Mouse (Mus musculus): ENCODE results near the gene Rab19.
"Not testable (repeated sequence)": the region's sequence is repeated elsewhere in the genome, so short reads cannot be mapped to it uniquely, and the experiment has no call there.

Gene Rab19

DNA sequence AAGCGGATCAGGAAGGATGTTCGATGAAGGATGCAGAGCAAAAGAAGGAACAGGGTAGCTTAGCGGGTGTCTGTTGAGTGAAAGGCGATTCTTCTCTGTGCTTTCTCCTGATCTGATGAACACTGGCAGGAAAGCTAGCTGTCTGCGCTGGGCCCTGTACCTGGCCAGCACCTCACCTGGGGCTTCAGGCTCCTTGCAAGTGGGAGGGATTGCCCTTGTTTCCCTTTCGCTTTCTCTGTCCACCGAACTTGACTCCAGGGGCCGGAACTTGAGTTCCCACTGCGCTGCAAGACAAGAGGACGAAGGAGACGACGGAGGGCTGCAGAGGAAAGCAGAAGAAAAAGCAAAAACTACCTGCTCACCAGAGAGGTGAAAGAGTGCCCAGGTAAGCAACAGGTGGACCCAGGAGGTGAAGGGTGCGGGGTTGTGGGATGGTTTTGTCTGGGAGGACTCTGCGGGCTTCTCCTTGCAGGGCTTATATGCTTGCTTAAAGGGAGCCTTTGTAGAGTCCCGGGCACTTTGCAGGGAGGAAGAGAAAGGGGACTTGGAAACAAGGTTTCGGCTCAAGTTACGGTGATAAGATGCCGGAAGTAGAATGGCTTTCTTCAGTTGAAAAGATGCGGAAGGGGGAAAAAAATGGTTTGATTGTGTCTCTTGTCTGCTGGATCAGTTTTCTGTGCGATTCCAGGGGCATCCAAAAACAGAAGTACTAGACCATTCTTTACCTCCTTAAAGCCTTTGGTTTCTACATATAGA, at the start of gene Rab19:
Rab19 (plus strand) TSS at position 51 of the 756 bp plus-strand sequence.
- DNase-seq (ENCODE audit: low spot score in 2 of 2) = no peak

DNA sequence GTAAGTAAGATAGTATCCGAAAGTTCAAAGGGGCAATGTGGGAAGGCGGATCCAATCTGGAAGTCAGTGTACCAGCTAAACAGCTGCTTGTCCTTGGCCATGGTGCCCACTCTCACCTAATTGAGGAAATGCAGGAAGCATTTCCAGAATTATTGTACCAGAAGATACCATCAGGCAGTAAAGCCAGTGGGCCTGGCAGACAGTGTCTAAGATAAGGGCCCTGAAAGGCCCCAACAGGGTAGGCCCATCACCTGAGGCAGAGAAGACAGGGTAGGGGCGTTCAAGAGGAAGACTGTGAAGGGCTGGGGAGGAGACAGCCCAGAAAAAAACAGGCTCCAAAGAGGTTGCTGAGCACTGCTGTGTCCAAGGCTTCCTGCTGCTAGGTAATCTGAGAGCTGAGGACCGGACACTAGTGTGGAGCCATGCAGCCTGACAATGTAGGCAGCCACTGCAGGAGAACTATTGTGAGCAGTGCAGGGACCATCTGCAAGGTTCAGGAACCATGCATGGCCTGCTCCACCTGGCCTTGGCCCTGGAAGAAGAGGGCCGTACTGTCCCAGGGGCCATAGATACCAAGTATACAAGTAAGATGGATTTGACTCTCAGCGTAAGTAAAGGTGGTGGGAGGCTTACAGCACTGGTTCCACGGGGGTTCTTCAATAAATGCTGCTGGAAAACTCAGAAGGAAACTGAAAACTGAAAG, 48.8 kb upstream of the Rab19 start:
- no peak for DNase-seq (ENCODE audit: low spot score in 2 of 2)

DNA sequence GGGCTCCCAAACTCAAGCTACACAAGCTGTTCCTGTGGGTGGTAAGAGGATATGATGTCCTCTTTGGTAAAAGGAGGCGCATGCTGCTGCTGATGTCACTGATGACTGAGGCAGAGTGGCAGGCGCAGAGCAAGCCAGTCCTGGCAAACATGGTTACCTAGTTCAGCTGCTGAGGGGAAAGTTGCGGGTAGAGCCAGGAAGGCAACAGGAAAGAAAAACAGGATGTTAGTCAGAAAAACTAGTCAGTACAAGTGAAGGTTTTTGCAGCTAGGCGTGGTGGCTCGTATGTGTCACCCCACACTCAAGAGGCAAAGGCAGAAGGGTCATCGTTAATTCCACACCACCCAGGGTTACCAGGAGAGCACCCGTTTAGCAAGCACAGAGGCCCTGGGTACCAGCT, 46.8 kb upstream of the Rab19 start:
- DNase-seq (ENCODE audit: low spot score in 2 of 2) = no peak

DNA sequence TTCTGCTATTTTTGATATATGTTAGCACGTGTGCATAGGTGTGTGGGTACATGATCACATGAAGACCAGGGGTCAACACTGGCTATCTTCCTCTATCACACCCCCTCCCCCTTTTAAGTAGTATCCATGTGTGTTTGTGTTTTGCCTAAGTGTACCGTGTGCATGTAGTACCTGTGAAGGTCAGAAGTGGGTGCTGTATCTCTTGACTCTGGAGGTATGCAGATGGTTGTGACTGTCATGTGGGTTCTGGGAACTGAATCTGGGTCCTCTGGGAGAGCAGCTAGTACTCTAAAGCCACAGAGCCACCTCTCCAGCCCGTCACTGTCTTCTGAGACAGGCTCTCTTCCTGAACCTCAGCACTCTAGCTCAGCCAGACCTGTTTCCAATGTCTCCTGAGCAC, 46.1 kb upstream of the Rab19 start:
- DNase-seq (ENCODE audit: low spot score in 2 of 2) = no peak

DNA sequence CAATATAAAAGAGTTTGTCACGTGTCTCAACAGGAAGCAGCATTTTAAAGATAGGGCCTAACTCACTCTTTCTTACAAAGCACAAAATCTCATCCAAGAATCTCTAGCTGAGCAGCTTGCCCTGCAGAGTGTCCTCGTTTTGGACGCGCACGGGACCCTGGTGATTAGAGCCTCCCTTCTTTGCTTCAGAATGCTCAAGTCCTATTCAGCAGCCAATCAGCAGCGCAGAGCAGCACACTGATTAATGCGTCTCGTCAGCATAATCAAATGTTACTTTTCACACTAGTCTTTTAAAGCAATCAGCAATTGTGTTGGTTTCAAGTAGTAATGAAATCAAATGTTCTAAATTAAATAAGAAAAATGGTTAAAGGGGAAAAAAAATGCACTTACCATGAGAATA, 42.6 kb upstream of the Rab19 start:
- DNase-seq (ENCODE audit: low spot score in 2 of 2) = no peak

DNA sequence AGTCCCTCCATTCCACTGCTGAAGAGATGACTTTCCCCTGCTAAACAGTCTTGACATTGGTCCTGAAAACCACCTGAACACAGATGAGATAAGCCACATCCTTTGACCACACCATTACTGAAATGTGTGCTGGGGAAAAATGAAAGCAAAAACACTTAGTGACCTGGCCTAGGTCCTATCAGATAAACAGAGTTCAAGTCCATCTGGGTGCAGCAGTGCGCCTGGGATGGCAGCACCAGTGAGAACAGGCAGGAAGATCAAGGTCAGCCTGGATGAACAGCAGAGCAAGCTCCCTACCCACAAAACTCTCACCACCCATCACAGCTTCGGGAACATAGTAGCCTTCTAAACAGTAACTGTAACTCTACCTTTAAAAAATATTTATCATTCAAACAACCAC, 39.2 kb upstream of the Rab19 start:
- DNase-seq (ENCODE audit: low spot score in 2 of 2) = no peak

DNA sequence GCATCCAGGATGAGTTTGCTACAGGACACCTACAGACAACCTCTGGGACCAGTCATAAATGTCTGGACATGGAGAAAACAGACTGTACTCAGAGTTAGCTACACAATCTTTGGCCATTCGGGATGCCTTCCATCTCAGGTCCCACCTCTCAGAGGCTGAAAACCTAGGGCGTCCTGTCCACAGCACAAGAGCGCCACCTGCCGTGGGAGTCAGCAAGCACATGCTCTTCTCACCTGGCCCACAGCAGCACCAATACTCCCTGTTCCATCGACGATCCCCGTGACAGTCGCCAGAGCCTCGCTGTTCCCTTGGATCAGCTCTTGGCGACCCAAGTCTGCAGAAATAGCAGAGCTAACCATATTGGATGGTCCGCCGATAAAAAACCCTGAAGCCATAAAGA, 37.0 kb upstream of the Rab19 start:
- peak; percentile 81 to 85 for DNase-seq (ENCODE audit: low spot score in 2 of 2)

DNA sequence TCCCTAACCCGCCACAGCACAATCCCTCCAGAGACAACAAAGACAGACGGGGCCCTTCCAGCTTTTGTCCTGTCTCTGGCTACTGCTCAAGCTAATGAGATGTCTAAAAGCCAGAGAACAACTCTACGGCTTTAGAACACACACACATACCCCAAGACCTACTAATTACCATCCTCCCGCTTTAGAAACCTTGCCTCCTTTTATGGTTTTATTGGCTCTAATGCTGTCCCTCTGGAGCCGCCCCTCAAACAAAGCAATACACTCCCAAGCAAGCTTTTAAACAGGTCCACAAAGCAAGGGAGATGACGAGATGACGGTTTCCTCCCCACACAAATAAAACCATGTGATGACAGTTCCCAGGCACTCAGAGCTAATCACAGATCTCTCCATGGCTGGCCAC, 35.5 kb upstream of the Rab19 start:
- DNase-seq (ENCODE audit: low spot score in 2 of 2) = no peak

DNA sequence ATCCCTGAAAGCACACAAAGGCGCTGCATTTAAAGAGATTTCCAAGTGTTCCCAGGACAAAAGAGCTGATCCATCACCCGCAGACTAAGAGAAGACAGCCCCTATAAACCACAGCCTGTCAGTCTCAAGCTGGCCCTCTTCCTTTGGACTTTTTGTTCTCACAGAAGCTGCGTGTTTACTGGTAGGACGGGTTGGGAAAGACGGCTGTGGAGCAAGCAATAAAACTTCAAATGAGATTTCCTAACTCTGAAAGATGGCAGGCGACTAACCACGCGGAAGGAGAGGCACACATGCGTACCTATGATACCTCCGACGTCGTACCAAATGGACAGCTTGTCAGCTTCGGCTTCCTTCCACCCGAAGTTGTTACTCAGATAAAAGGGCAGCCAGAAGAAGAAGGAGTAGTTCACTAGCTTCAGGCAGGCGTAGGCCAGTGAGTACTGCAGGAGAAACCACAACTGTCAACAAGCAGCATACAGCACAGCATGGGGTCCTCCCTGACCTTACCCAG, 33.9 kb upstream of the Rab19 start:
- no peak for DNase-seq (ENCODE audit: low spot score in 2 of 2)

DNA sequence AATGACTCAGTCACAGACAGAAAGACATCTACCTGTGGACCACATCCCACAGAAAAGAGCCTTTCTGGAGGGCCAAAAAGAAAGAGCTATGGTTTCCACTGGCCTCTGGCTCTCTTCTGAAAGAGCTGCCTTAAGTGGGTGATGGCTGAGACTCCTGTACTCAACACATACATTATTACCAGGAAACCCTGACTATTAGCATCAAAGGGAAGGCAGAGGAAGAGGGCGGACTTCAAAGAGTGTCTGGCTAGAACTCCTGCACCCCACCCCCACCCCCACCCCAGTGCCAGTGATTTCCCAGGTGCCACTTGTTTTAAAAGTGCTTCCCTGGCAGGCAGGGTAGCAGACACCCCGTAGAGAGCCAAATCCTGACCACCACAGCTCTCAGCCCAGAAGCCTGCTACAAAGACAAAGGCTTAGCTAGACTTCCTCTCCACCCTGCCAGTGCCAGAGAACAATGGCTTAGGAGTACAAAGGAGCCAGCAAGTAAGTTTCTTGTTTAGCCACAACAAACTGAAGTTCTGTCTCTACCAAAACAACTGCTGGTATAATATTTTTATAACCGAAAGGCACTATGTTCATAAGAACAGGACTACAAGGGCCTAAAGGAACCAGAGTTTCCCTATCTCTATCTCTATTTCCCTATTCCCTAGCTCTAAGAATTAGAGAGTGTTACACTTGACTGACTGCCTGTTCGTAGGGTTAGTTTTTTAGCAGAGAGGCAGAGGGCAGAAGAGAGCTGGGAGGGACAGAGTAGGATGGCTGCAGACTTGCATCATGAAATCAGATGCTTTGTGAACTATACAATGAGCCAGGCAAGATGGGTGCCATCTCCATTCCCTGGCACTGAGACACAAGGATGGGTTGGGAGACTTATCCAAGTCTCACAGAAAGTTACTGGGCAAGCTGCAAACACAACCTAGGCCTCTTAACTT, 32.8 kb upstream of the Rab19 start:
- DNase-seq (ENCODE audit: low spot score in 2 of 2) = no peak

DNA sequence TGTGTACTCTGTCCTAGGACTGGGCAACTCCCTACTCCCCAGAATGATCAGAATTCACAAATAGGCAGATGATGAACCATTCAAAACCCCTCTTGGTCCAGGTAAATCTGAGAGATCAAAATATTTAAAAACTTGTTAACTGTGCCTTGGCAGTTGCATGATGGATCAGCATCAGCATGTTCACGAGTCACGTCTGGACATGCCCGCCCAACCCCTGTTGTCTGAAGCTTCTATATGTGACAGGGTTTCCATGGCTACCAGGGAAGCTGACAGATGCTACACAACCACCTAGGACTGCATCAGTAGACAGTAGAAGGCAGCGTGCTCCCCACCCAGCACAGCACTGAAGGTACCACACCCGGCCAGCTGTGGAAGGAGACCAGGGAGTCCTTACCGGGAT, 32.0 kb upstream of the Rab19 start:
- DNase-seq (ENCODE audit: low spot score in 2 of 2) = no peak

DNA sequence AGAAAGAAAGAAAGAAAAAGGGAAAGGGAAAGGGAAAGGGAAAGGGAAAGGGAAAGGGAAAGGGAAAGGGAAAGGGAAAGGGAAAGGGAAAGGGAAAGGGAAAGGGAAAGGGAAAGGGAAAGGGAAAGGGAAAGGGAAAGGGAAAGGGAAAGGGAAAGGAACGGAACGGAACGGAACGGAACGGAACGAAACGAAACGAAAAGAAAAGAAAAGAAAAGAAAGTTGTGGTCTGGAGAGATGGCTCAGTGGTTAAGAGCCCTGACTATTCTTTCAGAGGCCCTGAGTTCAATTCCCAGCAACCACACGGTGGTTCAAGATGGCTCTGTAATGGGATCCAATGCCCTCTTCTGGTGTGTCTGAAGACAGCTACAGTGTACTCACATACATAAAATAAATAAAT, 21.8 kb upstream of the Rab19 start:
- not testable (repeated sequence) for DNase-seq (ENCODE audit: low spot score in 2 of 2)

DNA sequence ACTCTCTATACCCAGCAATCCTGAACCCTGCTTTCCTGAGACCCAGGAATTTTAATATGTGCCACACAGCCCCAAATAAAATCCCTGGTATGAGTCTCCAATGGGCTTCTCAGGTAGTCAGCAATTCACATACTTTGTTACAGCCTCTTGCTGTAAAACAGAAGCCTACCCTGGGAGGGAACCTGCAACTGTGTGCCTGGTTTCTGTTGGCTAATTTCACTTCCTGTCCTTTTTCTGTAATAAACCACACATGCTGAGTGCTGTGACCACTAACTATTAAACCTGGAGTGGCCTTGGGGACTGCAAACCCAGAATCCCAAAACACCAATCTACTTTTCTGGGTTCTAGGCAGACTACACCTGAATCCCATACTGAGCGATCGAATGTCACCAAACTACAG, 18.3 kb upstream of the Rab19 start:
- DNase-seq (ENCODE audit: low spot score in 2 of 2) = no peak

DNA sequence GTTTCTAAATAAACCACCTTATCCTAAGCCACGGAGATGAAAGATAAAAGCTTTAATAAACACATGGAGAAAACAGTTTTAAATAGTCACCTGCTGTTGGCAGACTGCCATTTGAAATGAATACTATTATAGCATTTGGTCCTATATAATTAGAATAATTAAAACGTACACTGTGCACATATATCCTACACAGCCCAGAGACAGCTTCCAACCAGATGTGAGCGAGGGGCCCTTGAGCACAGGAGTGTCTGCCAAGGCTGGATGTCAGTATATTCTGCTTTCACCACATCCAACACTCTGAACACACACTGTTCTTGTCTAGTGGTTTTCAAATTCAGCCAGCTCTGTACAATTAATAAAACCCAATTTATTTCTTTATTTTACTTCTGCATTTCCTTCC, 11.3 kb upstream of the Rab19 start:
- DNase-seq (ENCODE audit: low spot score in 2 of 2) = no peak

DNA sequence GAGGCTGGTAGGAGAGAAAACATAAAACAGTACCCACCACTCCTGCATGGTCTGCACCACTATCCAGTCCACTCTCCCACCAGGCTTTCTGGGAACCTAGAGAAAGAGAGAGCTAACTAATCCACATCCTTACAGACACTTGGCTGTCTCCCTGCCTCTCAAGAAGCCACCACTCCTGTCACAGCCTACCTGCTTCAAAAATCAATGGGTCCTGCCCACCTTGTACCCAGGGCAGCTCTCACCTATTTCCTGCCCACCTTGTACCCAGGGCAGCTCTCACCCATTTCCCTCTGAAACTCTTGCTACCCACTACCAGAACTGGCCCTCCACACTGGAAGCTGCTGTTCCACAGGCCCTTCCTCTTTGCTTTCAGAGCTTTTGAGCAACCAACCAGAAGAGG, 8.9 kb upstream of the Rab19 start:
- DNase-seq (ENCODE audit: low spot score in 2 of 2) = no peak

DNA sequence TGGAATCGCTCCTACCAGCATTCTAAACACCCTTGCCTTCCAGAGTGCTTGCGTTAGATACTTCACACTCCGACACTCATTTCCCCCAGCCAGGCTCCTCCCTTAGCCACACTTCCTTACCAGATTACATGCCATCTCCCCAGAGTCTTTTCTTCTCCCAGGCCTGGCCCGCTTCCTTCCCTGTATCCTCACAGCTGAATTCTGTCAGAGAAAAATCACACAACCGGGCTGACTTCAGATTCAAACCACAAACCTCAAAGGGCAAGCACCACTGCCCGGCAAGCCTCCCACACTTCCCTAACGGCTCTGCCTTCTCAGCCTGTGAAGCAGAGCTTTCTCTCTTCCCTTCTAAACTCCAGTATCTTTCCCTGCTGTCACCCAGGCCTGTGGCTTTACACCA, 8.2 kb upstream of the Rab19 start:
- no peak for DNase-seq (ENCODE audit: low spot score in 2 of 2)

DNA sequence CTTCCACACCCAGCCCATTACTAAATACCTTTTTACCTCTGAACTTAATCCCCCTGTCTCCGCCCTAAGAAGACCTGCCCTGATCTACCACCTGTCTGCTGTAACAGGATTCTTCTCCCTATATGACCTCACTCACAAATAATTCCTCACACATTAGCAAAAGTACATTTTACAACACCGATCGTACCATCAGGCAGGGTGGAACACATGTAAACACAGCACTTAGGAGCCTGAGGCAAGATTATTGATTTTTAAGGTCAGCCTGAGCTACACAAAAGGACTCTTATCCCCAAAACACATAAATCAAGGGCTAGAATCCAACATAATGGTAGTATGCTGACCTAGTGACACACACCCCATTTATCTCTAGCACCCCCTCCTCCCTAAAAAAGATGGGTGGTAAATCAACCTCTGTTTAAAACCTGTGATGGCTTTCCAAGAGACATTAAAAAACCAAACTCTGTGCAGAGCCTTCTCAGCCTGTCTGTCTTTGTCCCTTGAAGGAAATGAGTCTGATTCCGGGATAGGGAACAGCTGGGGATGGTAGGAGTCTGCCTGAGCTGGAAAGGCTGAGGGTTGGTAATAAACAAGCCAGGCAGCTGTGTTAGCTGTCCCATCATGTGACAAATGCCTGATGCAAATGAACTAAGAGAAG, 7.5 kb upstream of the Rab19 start:
- no peak for DNase-seq (ENCODE audit: low spot score in 2 of 2)

DNA sequence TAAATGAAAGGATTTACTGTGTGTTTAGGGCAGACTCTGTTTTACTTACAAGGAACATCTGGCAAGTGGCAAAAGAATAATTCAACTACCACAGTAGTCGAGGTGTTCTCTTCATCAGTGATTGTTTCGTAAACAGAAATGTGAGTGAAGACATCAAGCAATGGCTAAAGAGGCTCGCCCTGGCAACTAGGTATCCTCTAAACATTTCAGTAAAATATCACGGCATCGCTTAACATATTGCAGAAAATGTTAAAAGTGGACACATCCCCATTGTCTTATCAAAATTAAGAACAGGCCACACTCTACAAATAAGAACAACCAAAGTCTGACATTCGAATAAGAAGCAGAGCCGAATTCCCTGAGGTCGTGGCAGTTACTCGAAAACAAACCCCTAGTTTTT, 4.2 kb upstream of the Rab19 start:
- DNase-seq (ENCODE audit: low spot score in 2 of 2) = no peak

DNA sequence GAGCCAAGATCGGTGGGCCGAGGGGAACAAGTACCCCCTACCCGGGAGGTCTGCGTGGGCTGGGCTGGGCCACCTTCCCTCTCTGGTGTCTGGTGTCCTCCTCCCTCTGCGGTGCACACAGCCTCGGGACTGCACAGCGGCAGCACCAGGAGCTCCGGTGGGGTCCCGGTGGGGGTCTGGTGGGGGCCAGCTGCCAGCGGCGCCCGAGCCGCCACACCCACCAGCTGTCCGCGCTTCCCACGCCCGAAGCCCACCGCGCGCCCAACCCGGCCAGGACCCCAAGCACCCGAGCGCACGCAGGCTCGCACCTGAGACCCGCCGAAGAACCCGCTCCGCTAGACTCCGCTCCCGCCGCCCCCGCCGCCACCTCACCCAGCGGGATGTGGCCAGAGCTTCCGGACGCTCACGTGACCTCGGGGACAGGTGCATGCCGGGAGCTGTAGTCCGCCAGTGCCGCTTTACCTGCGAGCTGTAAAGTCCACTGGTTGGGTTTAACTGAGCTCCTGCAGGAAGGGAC, 3.6 kb upstream of the Rab19 start, which contains the start of gene Slc37a3:
Slc37a3 (minus strand) TSS at position 365 of the 517 bp plus-strand sequence.
- DNase-seq (ENCODE audit: low spot score in 2 of 2) = peak; percentile 88 to 90

DNA sequence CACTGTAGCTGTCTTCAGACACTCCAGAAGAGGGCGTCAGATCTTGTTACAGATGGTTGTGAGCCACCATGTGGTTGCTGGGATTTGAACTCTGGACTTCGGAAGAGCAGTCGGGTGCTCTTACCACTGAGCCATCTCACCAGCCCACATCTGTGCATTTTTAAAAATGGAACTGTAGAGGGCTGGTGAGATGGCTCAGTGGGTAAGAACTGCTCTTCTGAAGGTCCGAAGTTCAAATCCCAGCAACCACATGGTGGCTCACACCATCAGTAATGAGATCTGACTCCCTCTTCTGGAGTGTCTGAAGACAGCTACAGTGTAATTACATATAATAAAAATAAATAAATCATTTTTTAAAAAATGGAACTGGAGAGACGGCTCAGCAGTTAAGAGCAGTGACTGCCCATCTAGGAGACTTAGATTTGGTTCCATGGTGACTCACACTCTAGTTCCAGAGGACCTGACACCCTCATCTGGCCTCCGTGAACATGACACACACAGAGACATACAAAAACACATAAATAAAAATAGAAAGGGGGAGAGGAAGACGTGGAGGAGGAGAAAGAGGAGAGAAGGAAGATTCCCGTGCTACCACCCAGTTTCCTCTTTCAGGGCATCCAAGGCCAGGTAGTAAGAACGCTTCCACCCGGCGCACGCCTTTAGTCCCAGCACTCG, 2.7 kb upstream of the Rab19 start:
- DNase-seq (ENCODE audit: low spot score in 2 of 2) = not testable (repeated sequence)

DNA sequence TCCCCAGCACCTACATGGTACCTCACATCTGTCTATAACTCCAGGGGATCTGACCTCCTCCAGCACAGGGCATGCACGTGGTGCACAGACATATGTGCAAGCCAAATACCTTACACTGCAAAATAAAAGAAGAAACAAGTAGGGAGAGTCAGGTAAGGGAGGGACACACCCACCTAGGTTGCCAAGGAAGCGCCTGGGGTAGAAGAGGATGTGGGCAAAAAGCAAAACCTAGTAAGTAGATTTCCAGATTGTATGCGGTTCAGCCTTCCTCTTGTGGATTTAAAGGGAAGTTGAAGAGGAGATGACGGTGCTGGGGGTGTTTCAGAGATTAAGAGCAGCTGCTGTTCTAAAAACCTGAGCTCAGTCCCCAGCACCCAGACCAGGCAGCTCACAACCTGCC, 1.8 kb upstream of the Rab19 start:
- DNase-seq (ENCODE audit: low spot score in 2 of 2) = no peak

All from frontal cortex, postnatal 36 days (tissue).